Mouse (Mus musculus) spleen, adult 2 months (tissue): Measurements from ENCODE around the gene Tbx15. TPM values are rescaled to one million over a fixed set of nuclear protein-coding genes. Genes with fewer than 3 reads are reported as not detected.

Experiments
- DNase-seq, 2 experiments: peaks; one replicate each; pipeline versions ENCODE4 v3.0.0 to v3.0.0-alpha.2; 2012 to 2021; ENCODE audit warnings: low spot score in 2 of 2, low read depth in 1 of 2
- H3K27ac ChIP-seq: fragments of 200-500 bp; 2 replicates; pipeline ENCODE4 v1.5.1; 2012; ENCODE audit warnings: low read length, inconsistent platforms; ENCODE audit not compliant: insufficient read depth
- H3K27me3 ChIP-seq: fragments of 200-500 bp; 2 replicates; pipeline ENCODE4 v1.6.1; 2012; ENCODE audit warnings: mild to moderate bottlenecking, moderate library complexity, low read length, inconsistent platforms; ENCODE audit not compliant: control insufficient read depth, insufficient read depth
- H3K36me3 ChIP-seq: fragments of 200-500 bp; 2 replicates; pipeline ENCODE4 v1.6.1; 2012; ENCODE audit warnings: mild to moderate bottlenecking, low read length, inconsistent platforms; ENCODE audit not compliant: control insufficient read depth, insufficient read depth
- H3K4me1 ChIP-seq: fragments of 200-500 bp; 2 replicates; pipeline ENCODE4 v1.6.1; 2011; ENCODE audit warnings: inconsistent platforms; ENCODE audit not compliant: control insufficient read depth, insufficient read depth, insufficient read length
- H3K4me3 ChIP-seq: fragments of 200-500 bp; 2 replicates; pipeline ENCODE4 v1.5.1; 2011; ENCODE audit warnings: mild to moderate bottlenecking, inconsistent platforms; ENCODE audit not compliant: insufficient read depth, insufficient read length; ENCODE audit errors: extremely low read depth
- CTCF ChIP-seq: fragments of 200-500 bp; IDR thresholded peaks from 2 replicates; pipeline ENCODE4 v1.5.1; 2011; ENCODE audit warnings: mild to moderate bottlenecking, inconsistent platforms; ENCODE audit not compliant: insufficient read depth, insufficient read length, insufficient replicate concordance; ENCODE audit errors: extremely low read depth
- POLR2A ChIP-seq: fragments of 200-500 bp; IDR thresholded peaks from 2 replicates; pipeline ENCODE4 v1.6.1; 2011; ENCODE audit warnings: low read depth, low read length, inconsistent platforms
- WGBS: fragments of 180-500 bp; shearing (Covaris S2); methylation state at CpG from one replicate; pipeline ENCODE4 v1.1.7; 2018; 5-methylcytosine and 5-hydroxymethylcytosine counted together
- polyA plus RNA-seq: library from polyadenylated mRNA; depleted of rRNA; stranded (reverse); fragments of >200 nt; gene quantifications from 2 replicates; pipeline ENCODE4 v1.2.3, GENCODE M21; 2012

The Tbx15 gene
- polyA plus RNA-seq, 1 experiment, result not detected

- no peak for TF ChIP-seq CTCF
- no peak for TF ChIP-seq POLR2A
- H3K4me1 ChIP-seq, result no peaks in the 10 kb centered on the region
- no peak for DNase-seq
- no peaks in the 10 kb centered on the region for H3K36me3 ChIP-seq
- H3K27ac ChIP-seq, result no peak overlapping the region
- H3K4me3 ChIP-seq, result peak overlapping the region; percentile 3; the same call in 1 of the 2 replicates
- 4% methylated on average over 50 of the region's 50 CpGs for WGBS
- peaks cover 28% of the 10 kb centered on the region for H3K27me3 ChIP-seq
These were observed 894 bp downstream of the Tbx15 start for GRCm38 (mm10) chr3:99240811-99241738.

GRCm38 (mm10) chr3:99242481-99242880 lies 2.3 kb downstream of the Tbx15 start:
- Histone ChIP-seq H3K27me3 (peaks cover 24% of the 10 kb centered on the region), H3K36me3 (no peaks in the 10 kb centered on the region), H3K27ac (no peak overlapping the region), H3K4me3 (no peak overlapping the region), H3K4me1 (no peaks in the 10 kb centered on the region)
- no peak for DNase-seq
- 28% methylated on average over 8 of the region's 8 CpGs for WGBS
- TF ChIP-seq CTCF (no peak), POLR2A (no peak)

- WGBS, result 22% methylated on average over 3 of the region's 3 CpGs
- no peak overlapping the region for H3K4me3 ChIP-seq
- no peak overlapping the region for H3K27ac ChIP-seq
- TF ChIP-seq POLR2A, result no peak
- no peak for TF ChIP-seq CTCF
- H3K27me3 ChIP-seq, result peaks cover 29% of the 10 kb centered on the region
- DNase-seq, result no peak
- no peaks in the 10 kb centered on the region for H3K36me3 ChIP-seq
- no peaks in the 10 kb centered on the region; the same call in 1 of the 2 replicates for H3K4me1 ChIP-seq
These were observed 5.2 kb downstream of the Tbx15 start for GRCm38 (mm10) chr3:99245341-99245740.

GRCm38 (mm10) chr3:99246629-99247028 lies 6.4 kb downstream of the Tbx15 start:
- H3K36me3 ChIP-seq, result no peaks in the 10 kb centered on the region
- no peak overlapping the region for H3K4me3 ChIP-seq
- no peaks in the 10 kb centered on the region; the same call in 1 of the 2 replicates for H3K4me1 ChIP-seq
- no peak for DNase-seq
- H3K27me3 ChIP-seq, result peaks cover 19% of the 10 kb centered on the region
- WGBS, result 30% methylated on average over 3 of the region's 3 CpGs
- H3K27ac ChIP-seq, result no peak overlapping the region
- TF ChIP-seq POLR2A (no peak), CTCF (no peak)

- no peaks in the 10 kb centered on the region for H3K36me3 ChIP-seq
- H3K27ac ChIP-seq, result no peak overlapping the region
- WGBS, result 11% methylated on average over 4 of the region's 4 CpGs
- no peak for DNase-seq
- H3K27me3 ChIP-seq, result peaks cover 16% of the 10 kb centered on the region
- H3K4me3 ChIP-seq, result no peak overlapping the region
- no peaks in the 10 kb centered on the region; the same call in 1 of the 2 replicates for H3K4me1 ChIP-seq
- TF ChIP-seq CTCF (no peak), POLR2A (no peak)
These were observed 7.4 kb downstream of the Tbx15 start for GRCm38 (mm10) chr3:99247586-99247985.

- WGBS, result 7% methylated on average over 28 of the region's 28 CpGs
These were observed 8.0 kb downstream of the Tbx15 start for GRCm38 (mm10) chr3:99247996-99248801.

More at GRCm38 (mm10) chr3:99247996-99248801, 8.0 kb downstream of the Tbx15 start:
- TF ChIP-seq POLR2A (no peak), CTCF (no peak)
- Histone ChIP-seq H3K36me3 (no peaks in the 10 kb centered on the region), H3K27me3 (peaks cover 20% of the 10 kb centered on the region), H3K27ac (no peak overlapping the region), H3K4me1 (no peaks in the 10 kb centered on the region; the same call in 1 of the 2 replicates), H3K4me3 (no peak overlapping the region)
- no peak for DNase-seq
